Mouse (Mus musculus) brain, embryonic 14.5 days (tissue): ENCODE results near the gene Pum1. TPM values are rescaled to one million over a fixed set of nuclear protein-coding genes. Genes with fewer than 3 reads are reported as not detected.

ENCODE experiments used
- DNase-seq: peaks from one replicate; pipeline ENCODE4 v3.0.0-alpha.2; 2011; ENCODE audit warnings: low read depth
- CTCF ChIP-seq: fragments of 200-500 bp; IDR thresholded peaks from 2 replicates; pipeline ENCODE4 v1.5.1; 2012; ENCODE audit warnings: inconsistent platforms, mild to moderate bottlenecking, moderate library complexity, borderline replicate concordance; ENCODE audit not compliant: insufficient read depth, insufficient read length; ENCODE audit errors: extremely low read depth
- POLR2A ChIP-seq: fragments of 200-500 bp; IDR thresholded peaks from 2 replicates; pipeline ENCODE4 v1.6.1; 2012; ENCODE audit warnings: mild to moderate bottlenecking, inconsistent platforms, borderline replicate concordance; ENCODE audit not compliant: poor library complexity, insufficient read depth, insufficient read length, severe bottlenecking; ENCODE audit errors: extremely low read depth
- polyA plus RNA-seq: library from polyadenylated mRNA; depleted of rRNA; stranded (reverse); fragments of >200 nt; gene quantifications from 2 replicates; pipeline ENCODE4 v1.2.3, GENCODE M21; 2012

Pum1 gene
- polyA plus RNA-seq, 1 experiment = 106 TPM

- DNase-seq = no peak
- no peak for TF ChIP-seq CTCF
- TF ChIP-seq POLR2A = no peak
Observed at GRCm38 (mm10) chr4:130799582-130799981, 136.5 kb downstream of the Pum1 start.

- DNase-seq = no peak
- TF ChIP-seq CTCF (no peak), POLR2A (no peak)
Observed at GRCm38 (mm10) chr4:130800147-130800546, 137.0 kb downstream of the Pum1 start.

DNA sequence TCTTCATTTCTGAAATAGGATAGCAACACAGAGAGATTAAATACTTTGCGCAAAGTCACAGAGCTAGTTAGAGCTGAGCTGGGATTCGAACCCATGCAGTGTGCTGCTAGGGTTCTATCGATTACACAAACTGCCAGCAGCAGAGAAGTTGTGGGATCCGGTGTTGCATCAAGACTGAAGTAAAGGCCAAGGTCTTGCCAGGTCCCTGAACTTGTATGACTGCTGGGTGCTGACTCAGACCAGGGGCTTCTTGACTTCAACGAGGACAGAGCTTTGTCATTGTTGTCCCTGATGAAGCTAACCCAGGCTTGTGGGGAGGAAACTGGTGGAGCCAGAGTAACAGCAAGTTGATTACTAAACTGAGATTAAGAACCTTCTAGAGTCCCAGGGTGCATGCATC is 138.1 kb downstream of the Pum1 start:
- no peak for TF ChIP-seq CTCF
- DNase-seq = no peak

- no peak for TF ChIP-seq POLR2A
- no peak for TF ChIP-seq CTCF
- DNase-seq = peak; percentile 83
Observed at GRCm38 (mm10) chr4:130801624-130802329, 138.7 kb downstream of the Pum1 start.

DNA sequence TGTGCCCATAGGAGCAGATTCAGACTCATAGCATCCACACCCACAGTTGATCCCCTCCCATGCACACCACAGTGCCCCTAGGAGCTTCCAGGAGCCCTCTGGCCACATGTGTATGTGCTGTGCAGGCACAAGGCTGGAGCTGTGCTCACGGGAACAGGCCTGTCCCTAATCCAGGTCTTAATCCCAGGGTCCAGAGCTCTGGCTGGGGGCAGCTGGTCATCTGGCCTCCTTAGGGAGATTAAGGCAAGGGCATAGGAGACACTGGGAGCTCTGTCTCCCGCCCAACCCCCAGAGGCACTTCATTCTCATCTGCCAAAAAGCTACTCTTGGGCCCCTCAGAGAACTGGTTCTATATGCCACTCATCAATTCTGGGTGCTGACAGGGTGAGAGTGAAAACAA is 140.5 kb downstream of the Pum1 start:
- TF ChIP-seq CTCF (no peak), POLR2A (no peak)
- peak; percentile 39 for DNase-seq

DNA sequence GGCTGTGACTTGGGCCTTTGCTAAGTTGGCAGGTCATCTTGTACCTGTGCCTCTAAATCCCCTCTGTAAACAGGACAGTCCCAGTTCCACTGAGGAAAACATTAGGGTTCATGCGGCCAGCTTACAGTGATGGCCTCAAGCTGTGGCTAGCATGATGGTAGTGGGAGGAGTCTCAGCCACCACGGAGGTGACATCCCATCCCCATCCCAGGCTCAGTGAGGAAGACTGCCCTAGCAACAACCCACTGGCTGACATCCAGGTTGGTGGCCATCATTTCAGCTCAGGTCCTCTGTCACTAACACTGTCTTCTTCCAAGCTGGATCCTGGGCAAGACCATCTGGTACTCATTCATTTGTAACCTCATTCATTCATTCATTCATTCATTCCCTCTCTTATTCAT is 141.2 kb downstream of the Pum1 start:
- no peak for DNase-seq

GRCm38 (mm10) chr4:130804771-130805361 is 141.7 kb downstream of the Pum1 start:
- TF ChIP-seq POLR2A = no peak
- no peak for TF ChIP-seq CTCF
- DNase-seq = peak; percentile 93

More for the DNA sequence above, 141.2 kb downstream of the Pum1 start:
- TF ChIP-seq CTCF (no peak), POLR2A (no peak)

DNA sequence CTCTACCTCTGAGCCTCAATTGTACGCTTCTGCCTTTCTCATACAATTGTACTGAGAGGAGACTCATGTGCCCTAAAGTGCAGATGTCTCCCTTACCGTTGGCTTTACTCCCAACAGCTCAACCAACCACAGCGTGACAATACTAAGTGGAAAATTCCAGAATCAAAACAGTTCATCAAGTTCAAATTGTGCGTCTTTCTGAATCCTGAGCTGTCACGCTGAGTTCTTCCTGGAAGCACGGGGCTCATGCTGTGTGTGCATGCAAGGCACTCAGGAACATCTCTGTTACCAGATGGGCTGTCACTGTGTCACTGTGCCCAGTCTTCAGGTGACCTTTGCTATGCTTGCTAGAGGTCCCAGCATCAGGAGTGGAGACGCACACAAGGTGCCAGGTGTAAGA is 142.6 kb downstream of the Pum1 start:
- TF ChIP-seq CTCF (no peak), POLR2A (no peak)
- no peak for DNase-seq

- DNase-seq = no peak
- TF ChIP-seq CTCF = no peak
Observed at GRCm38 (mm10) chr4:130806746-130807145, 143.6 kb downstream of the Pum1 start.

DNA sequence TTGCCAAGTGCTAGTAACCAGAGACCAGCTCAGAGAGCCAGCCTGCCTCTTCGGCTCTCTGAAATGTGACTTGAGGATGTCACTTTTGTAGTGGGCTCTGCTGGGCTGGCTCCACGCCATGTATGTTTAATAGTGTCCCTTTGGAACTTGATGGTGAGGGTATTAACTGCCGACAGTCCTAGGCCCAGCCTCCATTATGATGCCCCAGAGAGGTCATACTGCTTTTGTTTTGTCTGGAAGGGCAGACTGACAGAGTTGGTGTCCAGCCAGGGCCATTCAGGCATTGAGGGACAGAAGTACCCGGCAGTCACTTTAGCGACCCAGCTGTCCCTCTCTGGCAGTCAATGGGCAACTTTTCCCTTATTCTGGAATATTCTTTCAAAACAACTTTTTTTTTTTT is 146.7 kb downstream of the Pum1 start:
- peak; percentile 78 for DNase-seq
- TF ChIP-seq POLR2A = no peak
- no peak for TF ChIP-seq CTCF

DNA sequence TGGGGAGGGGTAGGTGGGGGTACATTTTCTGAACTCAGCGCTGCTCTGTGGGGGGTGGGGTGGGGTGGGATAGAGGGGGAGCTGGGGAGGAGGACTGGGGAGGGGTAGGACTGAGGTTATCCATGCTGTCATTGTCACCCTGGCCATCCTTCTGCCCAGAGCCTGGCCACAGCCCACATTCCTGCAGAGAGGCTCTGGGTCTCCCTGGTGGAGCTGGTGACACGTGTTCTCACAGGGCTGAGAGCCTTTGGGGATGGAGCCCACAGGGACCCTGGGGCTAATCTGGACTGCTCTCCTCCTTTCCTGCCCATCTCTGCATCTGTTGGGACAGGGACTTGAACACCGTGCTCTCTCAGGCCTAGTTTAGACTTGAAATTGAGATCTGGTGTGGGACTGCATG is 147.7 kb downstream of the Pum1 start:
- DNase-seq = no peak
- no peak for TF ChIP-seq CTCF
- no peak for TF ChIP-seq POLR2A

GRCm38 (mm10) chr4:130811385-130811784 is 148.3 kb downstream of the Pum1 start:
- TF ChIP-seq CTCF (no peak), POLR2A (no peak)
- no peak for DNase-seq

GRCm38 (mm10) chr4:130813958-130814357 is 150.8 kb downstream of the Pum1 start:
- no peak for TF ChIP-seq CTCF
- no peak for TF ChIP-seq POLR2A
- DNase-seq = peak; percentile 95
